Mouse (Mus musculus): ENCODE results near the gene Tuba8. TPM values are rescaled to one million over a fixed set of nuclear protein-coding genes. Genes with fewer than 3 reads are reported as not detected.

The Tuba8 gene
- total RNA-seq, 2 experiments from 2014 or later, result 179 to 215 TPM

GRCm38 (mm10) chr6:121194956-121195731, 15.4 kb upstream of the Tuba8 start:
- DNase-seq, result no peak

DNA sequence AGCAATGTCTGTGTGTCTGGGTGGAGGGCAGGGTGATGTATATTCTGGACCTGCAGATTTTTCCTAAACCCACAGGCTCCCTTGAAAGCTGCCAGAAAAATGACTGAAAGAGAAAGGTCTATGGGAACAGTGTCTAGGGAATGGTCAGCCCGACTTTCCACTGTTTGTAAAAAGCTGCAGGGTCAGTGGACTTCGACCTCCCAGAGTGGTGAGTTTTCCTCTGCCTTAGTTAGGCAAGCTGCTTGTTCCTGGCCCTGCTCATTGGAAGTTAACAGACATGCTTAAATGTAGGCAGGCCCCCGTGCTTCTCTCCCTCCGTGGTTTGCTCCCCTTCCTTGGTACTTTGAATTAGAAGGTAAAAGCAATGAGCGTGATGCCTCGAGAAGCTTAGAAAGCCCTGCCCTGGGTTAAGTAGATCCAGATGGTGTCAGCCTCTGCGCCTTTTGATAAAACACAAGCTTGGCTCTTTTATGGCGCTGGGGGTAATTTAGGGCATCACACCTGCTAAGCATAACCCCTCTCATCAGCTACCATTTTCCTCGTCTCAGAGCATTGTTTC, 12.6 kb upstream of the Tuba8 start:
- DNase-seq, result no peak

- no peak for DNase-seq
These were observed 10.0 kb upstream of the Tuba8 start for GRCm38 (mm10) chr6:121200458-121200857.

DNA sequence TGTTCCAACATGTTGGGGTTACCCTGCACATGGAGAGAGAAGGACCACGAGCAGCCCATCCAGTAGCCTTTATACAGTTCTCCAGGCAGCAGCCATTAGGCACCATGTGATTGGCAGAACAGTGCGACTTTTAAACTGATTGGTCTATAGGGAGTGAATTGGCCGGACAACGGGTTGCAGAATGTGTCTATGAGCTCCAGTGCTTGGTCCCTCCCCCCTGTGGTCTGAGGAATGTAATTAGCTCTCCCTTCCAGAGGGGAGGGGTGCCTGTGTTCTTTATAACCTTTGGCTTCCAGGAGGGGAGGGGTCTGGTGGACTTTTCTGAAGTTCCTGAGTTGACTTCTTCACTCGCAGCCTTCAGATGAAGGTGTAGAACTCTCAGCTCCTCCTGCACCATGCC, 8.5 kb upstream of the Tuba8 start:
- no peak for DNase-seq

DNA sequence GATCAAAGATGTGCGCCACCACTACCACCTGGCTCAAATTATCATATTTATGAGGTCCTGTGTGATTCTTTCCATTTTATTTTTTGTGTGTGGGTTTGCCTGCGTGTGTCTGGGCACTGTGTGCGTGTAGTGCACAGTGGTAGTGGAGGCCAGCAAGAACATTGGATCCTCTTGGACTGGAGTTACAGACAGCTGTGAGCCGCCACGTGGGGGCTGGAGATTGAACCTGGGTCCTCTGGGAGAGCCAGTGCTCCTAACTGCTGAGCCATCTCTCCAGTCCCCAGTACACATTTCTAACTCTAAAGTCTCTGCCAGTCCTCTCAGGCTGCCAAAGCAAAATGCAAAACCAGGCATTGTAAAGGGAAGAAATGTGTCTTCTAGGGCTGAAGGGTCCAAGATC, 4.0 kb upstream of the Tuba8 start:
- peak; percentile 24 for DNase-seq

DNA sequence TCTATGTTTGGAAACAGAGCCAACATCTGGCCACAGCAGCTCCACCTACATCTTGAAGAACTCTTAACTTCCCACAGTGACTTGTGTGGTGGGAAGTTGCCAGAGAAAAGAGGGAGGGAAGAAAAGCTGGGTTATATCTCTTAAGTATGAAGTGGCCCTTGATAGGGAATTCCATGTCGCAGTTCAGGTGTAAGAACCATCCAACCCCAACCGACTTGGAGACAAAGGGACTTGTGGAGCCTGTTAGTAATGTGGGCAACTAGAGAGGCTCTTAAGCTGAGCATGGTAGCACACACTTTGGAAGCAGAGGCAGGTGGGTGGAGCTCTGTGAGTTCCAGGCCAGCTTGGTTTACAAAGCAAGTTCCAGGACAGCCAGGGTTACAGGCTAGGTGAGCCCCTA, 912 bp upstream of the Tuba8 start:
- DNase-seq, result no peak

GRCm38 (mm10) chr6:121210926-121211289, 412 bp downstream of the Tuba8 start:
- no peak for DNase-seq

GRCm38 (mm10) chr6:121211743-121212142, 1.2 kb downstream of the Tuba8 start:
- DNase-seq, result peak; percentile 76

DNA sequence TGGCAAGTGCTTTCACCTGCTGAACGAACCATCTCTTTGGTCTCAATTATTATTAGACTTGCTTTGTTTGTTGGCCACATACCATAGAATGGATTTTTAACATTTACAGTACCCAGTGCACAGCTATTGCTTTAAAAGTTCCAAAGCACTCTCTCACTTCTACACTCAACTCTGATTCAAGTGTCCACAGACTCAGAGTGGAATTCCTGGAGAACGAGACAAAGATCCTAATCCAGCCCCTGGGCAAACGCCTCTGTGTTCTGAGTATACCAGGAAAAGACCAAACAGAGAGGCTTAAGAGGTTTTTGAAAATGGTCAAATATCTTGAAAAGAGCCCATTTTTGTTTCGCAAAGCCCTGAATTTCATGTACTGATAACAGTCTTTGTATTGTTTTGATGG, 2.5 kb downstream of the Tuba8 start:
- no peak for DNase-seq

DNA sequence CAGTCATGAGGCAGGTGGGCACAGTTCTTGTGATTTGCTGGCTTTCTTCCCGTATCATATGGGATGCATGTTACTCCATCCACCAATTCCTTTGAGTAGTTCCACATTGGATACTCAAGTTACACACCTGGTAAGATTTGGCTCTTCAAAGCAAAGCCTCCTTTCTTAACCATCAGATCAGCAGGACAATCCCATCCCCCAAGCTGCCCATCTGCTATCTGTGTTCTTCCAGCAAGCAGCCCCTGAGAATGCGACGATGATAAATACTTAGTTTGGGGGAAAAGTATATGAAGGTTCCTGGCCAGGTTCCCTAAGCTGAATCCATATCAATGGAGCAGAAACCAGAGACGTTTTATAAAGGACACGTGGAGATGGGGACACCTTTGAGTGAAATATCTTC, 3.7 kb downstream of the Tuba8 start:
- DNase-seq, result no peak

GRCm38 (mm10) chr6:121214667-121215330, 4.3 kb downstream of the Tuba8 start:
- no peak for DNase-seq

- DNase-seq, result no peak
These were observed 4.8 kb downstream of the Tuba8 start for GRCm38 (mm10) chr6:121215336-121215735.

GRCm38 (mm10) chr6:121215896-121216295, 5.4 kb downstream of the Tuba8 start:
- no peak for DNase-seq

DNA sequence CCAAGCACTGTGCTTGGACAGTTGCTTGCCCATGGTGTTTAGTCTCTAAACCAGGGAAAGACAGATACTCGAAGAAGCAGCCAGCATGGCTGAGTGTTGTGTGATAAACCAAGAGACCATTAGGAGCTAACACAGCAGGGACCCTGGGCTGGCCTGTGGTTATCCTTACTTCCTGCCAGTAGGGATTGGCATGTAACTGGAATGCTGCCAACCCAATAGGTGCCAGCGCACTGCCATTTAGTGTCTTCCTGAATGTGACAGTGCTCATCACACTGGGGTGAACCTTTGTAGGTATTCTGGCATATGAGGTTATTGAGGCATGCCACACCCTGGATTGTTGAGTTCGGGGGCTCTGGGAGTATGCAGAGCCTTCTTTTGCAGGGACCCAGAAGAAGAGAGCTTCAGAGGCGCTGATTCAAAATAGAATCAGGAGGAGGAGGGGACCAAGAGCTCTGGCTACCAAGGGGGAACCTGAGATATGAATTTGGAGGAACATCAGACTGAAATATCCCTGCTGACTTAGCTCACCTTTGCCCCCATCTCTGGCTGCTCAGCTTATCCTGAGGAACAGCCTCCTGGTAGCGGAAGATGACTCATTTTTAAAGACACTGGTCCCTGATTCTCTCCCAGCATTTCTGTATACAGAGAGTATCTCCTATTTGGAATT, 6.2 kb downstream of the Tuba8 start:
- peak; percentile 53 for DNase-seq

DNA sequence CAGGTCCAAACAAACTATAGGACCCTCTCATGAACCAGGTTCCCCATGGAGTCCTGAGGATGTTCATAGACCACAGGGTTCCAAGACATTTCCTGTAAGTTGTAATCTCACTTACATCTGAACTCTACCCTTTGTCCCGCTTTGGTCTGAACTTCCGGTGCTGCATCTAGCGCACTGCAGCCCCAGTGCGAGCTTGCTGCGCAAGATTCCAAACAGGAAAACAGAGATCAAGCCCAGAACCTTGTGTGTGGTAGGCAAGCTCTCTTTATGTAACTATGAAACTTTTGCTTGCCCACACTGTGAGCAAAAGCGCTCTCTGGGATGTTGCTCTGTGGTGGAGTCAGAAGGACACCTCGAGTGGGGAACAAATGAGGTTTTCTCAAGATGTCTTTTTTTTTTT, 7.5 kb downstream of the Tuba8 start:
- DNase-seq, result no peak

DNA sequence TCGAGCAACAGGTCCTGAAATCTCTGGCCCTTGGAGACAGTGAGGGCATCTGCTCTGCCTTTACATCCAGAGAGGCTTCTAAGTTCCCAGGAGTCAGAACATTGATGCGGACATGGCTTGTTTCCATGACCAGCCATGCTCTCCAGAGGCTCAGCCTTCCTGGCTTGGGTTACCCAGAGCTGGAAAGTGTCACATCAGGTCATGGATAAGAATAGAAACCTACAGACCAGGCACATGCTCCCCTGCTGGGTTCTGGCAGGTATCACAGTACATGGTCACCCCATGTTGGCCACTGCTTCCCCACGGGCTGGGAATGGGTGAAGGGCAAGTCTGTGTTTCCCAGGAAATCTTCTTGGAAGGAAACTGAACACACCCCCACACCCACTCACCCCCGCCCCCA, 8.9 kb downstream of the Tuba8 start:
- peak; percentile 67 for DNase-seq

- peak; percentile 26 for DNase-seq
These were observed 9.7 kb downstream of the Tuba8 start for GRCm38 (mm10) chr6:121220181-121220580.

GRCm38 (mm10) chr6:121221876-121222597, 11.5 kb downstream of the Tuba8 start:
- DNase-seq, result no peak

- DNase-seq, result no peak
These were observed 12.5 kb downstream of the Tuba8 start for GRCm38 (mm10) chr6:121223001-121223400.

GRCm38 (mm10) chr6:121224067-121224466, 13.6 kb downstream of the Tuba8 start:
- DNase-seq, result no peak

GRCm38 (mm10) chr6:121224993-121225392, 14.5 kb downstream of the Tuba8 start:
- DNase-seq, result no peak

- no peak for DNase-seq
These were observed 15.5 kb downstream of the Tuba8 start for GRCm38 (mm10) chr6:121226043-121226442.
